In the genomic region with DNA sequence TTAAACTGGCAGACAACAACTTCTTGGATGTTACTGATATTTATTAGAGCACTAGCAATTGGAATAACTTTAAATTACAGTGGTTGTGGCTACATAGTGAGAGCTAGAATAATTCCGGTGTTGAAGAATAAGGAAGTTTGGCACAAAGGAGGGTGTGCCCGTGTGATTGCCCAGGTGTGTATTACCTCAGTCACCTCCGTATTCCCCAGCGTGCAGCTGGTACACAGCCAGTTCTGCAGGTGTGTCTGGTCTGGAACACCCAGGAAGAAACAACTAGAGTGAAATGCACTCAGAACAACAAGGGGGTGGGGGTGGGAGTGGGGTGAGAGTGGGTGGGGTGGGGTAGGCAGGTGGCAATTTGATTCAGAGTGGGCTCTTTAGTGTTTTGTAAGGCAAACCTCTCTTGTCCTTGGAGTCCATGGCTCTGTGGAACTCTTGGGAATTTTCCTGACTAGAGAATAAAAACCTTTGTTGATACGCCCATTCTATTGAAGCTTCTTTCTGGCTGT, we compare ENCODE assay signal across 21 mouse cellular contexts.
DNase-seq lines count a peak whose midpoint lies in the region; ATAC-seq lines count a peak whose summit lies in the region.
"Had no signal": no experiment of that assay in that cellular context is flagged by ENCODE, and none has a peak within 500 bp of the region (broad histone marks: within the 10 kb centered on the region; RNA-seq: fewer than 3 reads in every experiment).

No protein-coding gene starts in this region.

- no peak for ATAC-seq in forebrain, embryonic 15.5 days (replicated peaks)

- no peaks in the 10 kb centered on the region for H3K9me3 ChIP-seq in forebrain, embryonic 15.5 days
- H3K9me3 ChIP-seq: embryonic facial prominence, embryonic 13.5 days; heart, embryonic 13.5 days; hindbrain, embryonic 15.5 days; limb, embryonic 15.5 days; midbrain, embryonic 12.5 days; neural tube, embryonic 12.5 days had no signal

- peak; percentile 49 to 65 for DNase-seq in lung, adult 18-20 months
- no peak for DNase-seq in lung, postnatal 10 days
- DNase-seq in ES-CJ7 (ENCODE audit: low read depth, low spot score) (peak; percentile 71), ZHBTc4 (ENCODE audit: low read depth, low spot score) (peak; percentile 66)
- DNase-seq in lung, postnatal 36 days, result peak; percentile 65
- no peak for DNase-seq in cerebellum, adult 11-12 months
- DNase-seq: adrenal gland, adult 8-10 months; B cell, adult 2 months; cerebellum, adult 9-11 months; heart, adult 18-20 months; kidney, adult 11 months; kidney, postnatal 10 days; right cerebral cortex, adult 18-20 months; thymus, adult 2 months had no signal

- no peak overlapping the region for H3K9ac ChIP-seq in forebrain, embryonic 15.5 days (replicated peaks)
- H3K9ac ChIP-seq: embryonic facial prominence, embryonic 13.5 days; heart, embryonic 13.5 days; hindbrain, embryonic 15.5 days; limb, embryonic 15.5 days; midbrain, embryonic 12.5 days; neural tube, embryonic 12.5 days had no signal

- H3K27ac ChIP-seq in forebrain, embryonic 15.5 days (replicated peaks), result no peak overlapping the region
- H3K27ac ChIP-seq: embryonic facial prominence, embryonic 13.5 days; hindbrain, embryonic 15.5 days; limb, embryonic 15.5 days; midbrain, embryonic 12.5 days; neural tube, embryonic 12.5 days had no signal

- no peak overlapping the region for H3K4me2 ChIP-seq in forebrain, embryonic 15.5 days (replicated peaks)
- H3K4me2 ChIP-seq: embryonic facial prominence, embryonic 13.5 days; heart, embryonic 13.5 days; hindbrain, embryonic 15.5 days; limb, embryonic 15.5 days; midbrain, embryonic 12.5 days; neural tube, embryonic 12.5 days had no signal

- no peaks in the 10 kb centered on the region for H3K27me3 ChIP-seq in forebrain, embryonic 15.5 days
- H3K27me3 ChIP-seq: embryonic facial prominence, embryonic 13.5 days; heart, embryonic 13.5 days; hindbrain, embryonic 15.5 days; limb, embryonic 15.5 days; midbrain, embryonic 12.5 days; neural tube, embryonic 12.5 days had no signal

- H3K36me3 ChIP-seq in forebrain, embryonic 15.5 days, result no peaks in the 10 kb centered on the region
- H3K36me3 ChIP-seq: embryonic facial prominence, embryonic 13.5 days; heart, embryonic 13.5 days; hindbrain, embryonic 15.5 days; limb, embryonic 15.5 days; midbrain, embryonic 12.5 days; neural tube, embryonic 12.5 days had no signal

- no peak overlapping the region for H3K4me3 ChIP-seq in forebrain, embryonic 15.5 days
- H3K4me3 ChIP-seq: embryonic facial prominence, embryonic 13.5 days; heart, embryonic 13.5 days; hindbrain, embryonic 15.5 days; limb, embryonic 15.5 days; midbrain, embryonic 12.5 days; neural tube, embryonic 12.5 days had no signal

- H3K4me1 ChIP-seq in forebrain, embryonic 15.5 days, result peaks cover 52% of the 10 kb centered on the region

- WGBS in forebrain, embryonic 15.5 days, result 72% methylated on average over 5 of the region's 5 CpGs

Comparison
In these comparisons a context has a peak if more than half of its experiments do, and no peak if none do; other contexts are left out.
1. DNase-seq: peak in lung, adult 18-20 months (2 of 2), ES-CJ7 (single experiment), ZHBTc4 (single experiment) and lung, postnatal 36 days (single experiment); none in lung, postnatal 10 days (single experiment) and cerebellum, adult 11-12 months (single experiment).